Mouse (Mus musculus): Measurements from ENCODE around the gene Tmem151a.

Gene Tmem151a

DNA sequence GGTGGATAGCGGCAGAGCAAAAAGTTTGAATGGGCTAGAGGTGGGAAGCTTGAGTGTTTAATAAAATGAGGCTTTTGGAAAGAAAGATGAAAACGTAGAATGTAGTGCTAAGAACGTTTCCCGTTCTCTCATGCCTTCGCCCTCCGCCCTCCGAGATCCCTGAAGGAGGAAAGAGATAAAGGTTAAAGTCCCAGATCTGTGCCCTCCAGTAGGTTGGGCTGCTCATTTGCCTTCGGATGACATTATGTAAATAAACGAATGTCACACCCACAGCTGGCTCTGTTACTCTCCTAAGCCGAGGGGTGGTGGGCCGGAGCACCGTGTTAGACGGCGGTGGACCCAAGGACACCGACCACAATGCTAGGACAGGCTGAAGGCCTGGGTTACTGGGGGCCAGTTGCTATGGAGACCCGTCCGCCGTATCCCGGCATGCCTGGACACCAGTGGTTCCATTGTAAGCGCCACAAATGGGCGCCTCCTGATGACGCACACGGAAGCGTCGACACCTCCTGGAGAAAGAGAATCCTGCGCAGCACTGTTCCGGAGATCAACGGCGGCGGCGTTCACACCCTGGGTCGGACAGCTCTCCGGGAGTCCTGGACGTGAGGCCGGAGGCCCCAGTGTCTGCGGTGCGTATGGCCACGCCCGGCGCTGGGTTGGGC lies 44.3 kb downstream of the Tmem151a start, which contains the start of gene Brms1:
Gene Brms1 (plus strand): TSS at position 493 of the 662 bp plus-strand sequence.
- peak; percentile 98 for DNase-seq

DNA sequence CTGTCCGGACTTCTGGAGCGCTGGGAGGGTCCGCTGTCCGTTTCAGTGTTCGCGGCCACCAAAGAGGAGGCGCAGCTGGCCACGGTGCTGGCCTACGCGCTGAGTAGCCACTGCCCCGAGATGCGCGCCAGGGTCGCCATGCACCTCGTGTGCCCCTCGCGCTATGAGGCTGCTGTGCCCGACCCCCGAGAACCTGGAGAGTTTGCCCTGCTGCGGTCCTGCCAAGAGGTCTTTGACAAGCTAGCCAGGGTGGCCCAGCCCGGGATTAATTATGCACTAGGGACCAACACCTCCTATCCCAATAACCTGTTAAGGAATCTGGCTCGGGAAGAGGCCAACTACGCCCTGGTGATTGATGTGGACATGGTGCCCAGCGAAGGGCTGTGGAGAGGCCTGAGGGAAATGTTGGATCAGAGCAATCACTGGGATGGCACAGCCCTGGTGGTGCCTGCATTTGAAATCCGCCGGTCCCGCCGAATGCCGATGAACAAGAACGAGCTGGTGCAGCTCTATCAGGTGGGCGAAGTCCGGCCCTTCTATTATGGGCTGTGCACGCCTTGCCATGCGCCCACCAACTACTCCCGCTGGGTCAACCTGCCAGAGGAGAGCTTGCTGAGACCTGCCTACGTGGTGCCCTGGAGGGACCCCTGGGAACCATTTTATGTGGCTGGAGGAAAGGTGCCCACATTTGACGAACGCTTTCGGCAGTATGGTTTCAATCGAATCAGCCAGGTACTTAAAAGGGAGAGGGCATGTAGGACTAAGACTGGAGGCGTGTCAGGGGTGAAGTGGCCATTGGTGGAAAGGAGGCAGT lies 45.8 kb downstream of the Tmem151a start:
- no peak for DNase-seq

GRCm38 (mm10) chr19:5038709-5039156 lies 46.6 kb downstream of the Tmem151a start, which contains the start of the genes B4gat1 and AC124502.3:
Gene B4gat1 (plus strand): TSS chr19:5038826.
Gene AC124502.3 (plus strand): TSS chr19:5038891.
- DNase-seq, result peak; percentile 96

DNA sequence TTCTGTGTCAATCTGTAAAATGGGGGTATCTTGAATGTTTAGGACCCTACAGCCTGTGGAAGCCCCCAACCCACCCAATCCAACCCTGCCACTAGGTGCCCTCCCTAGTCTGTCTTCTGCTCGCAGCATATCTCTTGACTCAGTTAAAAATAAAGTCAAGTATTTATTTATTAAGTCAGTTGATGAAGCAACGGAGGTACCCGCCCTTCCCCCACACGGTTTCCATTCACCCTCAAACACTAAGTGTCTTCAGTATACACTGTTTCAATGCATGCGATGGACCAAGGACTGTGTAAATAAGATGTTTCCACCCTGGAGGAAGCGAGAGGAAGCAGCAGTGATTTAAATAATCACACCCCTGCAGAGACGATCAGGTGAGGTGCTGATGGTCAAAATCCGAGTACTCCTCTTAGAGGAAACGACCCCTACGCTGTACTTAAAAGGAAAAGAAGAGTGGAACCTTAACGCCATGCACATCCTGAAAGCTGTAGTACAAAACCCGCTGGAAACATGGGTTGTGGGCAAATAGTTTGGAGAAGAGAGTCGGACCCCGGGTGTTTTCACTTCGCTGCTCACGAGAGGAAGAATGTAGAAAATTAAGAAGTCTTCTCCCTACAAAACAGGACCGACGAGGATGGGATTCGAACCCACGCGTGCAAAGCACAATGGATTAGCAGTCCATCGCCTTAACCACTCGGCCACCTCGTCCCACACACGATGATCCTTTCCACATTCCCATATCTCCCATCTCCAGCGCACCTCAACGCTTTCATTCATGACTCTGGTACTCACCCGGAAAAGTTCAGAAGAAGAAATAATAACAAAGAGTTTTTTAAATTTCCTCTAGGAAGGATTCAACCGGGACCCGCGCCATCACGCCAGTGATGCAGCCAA lies 47.4 kb downstream of the Tmem151a start:
- peak; percentile 91 for DNase-seq

DNA sequence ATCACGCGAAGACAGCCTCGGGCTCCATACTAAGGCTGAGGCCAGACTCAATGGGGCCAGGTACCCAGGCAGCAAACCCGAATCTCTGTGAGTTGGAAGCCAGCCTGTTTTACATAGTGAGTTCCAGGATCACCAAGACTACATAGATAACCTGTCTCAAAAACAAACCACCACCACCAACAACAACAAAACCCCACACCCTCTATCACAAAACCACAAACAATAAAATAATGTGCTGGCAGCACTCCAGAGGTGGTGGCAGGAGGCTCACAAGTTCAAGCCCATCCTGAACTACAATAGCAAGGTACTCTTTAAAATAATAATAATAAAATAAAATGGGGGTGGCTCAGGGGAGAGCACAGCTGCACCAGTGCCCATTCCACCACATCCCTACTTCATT lies 48.8 kb downstream of the Tmem151a start:
- no peak for DNase-seq

- no peak for DNase-seq
Observed at GRCm38 (mm10) chr19:5032686-5033085, 52.6 kb downstream of the Tmem151a start.

DNA sequence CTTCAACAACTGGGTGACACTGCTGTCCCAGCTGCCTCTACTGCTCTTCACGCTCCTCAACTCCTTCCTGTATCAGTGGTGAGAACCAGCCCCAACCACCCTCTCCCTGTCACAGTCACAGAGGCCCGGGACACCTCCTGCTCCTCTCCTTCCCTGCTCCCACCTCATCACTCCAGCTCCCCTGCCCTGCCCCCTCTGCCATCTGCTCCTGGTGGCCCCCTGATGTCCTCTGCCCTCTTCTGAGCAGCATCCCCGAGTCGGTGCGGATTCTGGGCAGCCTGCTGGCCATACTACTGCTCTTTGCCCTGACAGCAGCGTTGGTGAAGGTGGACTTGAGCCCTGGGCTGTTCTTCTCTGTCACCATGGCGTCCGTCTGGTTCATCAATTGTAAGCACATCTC lies 59.2 kb downstream of the Tmem151a start:
- no peak for DNase-seq

DNA sequence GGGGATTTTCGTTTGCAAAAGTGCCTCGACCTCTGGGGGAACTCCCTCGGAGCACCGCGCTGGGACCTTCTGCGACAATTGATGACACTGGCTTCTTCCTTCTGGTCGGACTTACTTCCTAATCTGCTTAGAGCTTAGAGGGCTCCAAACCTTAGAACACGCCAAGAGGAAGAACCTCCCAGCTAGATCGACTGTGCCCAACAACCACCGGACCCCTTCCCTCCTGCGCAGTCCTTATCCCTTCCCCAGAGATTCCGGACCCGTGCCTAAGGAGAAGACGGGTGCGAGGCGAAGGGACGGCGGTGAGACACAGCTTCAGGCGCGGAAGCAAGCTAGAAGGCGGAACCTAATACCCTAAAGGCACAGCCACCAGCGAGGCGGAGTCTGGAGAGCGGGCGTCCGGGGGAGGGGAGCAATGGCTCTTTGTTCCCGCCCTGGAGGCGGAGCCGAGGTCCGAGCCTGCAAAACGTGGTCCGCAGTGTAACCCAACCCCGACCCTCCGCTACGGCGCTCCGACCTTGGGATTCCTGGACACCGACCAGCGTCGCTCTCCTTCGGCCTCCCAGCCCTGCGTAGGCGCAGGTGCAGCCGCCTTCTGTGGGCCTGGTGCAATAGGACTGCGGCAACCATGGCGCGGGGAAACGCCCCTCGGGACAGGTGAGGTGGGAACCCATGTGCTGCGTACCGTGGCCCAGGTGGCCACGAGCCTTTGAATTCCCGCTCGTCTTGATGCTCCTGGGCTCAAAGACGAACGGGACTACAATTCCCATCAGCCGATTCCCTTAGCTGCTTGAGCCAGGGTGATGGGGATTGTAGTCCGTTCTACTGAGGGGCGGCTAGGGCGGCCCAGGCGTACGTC lies 61.5 kb downstream of the Tmem151a start, which contains the start of gene Slc29a2:
Gene Slc29a2 (plus strand): TSS at position 240 of the 859 bp plus-strand sequence.
- DNase-seq, result peak; percentile 94

- no peak for DNase-seq
Observed at GRCm38 (mm10) chr19:5021416-5021815, 63.9 kb downstream of the Tmem151a start.

Measured in retina, postnatal 1 day (tissue).